Comparison of ENCODE assay signal across 31 mouse cellular contexts in the genomic region with DNA sequence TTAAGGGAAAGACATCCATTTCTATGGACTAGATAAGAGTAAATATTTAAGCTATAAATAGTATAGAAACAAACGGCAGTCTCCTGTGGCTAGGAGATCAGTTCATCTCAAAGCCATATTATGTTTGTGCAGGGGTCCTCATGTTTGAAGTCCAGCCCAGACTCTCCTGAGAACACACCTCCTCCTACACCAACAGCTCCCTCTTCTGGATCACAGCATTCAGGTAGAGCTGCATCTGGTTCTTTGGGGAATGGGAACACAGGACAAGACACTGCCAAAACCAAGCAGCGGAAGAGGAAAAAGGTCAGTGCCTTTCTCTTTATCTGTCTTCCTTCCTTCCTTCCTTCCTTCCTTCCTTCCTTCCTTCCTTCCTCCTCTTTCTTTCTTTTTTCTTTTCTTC.
A peak's percentile ranks its signal among the peaks of the same experiment; 100 is the strongest.
DNase-seq lines count a peak whose midpoint lies in the region; ATAC-seq and TF ChIP-seq lines count a peak whose summit lies in the region.
"Had no signal": no experiment of that assay in that cellular context is flagged by ENCODE, and none has a peak within 500 bp of the region (broad histone marks: within the 10 kb centered on the region; RNA-seq: fewer than 3 reads in every experiment).

No protein-coding gene starts in this region.

- no peak overlapping the region for H3K4me2 ChIP-seq in CH12.LX (ENCODE audit: insufficient read depth, low read depth, poor library complexity, severe bottlenecking)
- H3K4me2 ChIP-seq: embryonic facial prominence, embryonic 13.5 days; forebrain, embryonic 15.5 days; heart, embryonic 15.5 days; hindbrain, embryonic 14.5 days; limb, embryonic 12.5 days; liver, embryonic 11.5 days; midbrain, embryonic 11.5 days; neural tube, embryonic 12.5 days had no signal

- no peak for ATAC-seq in Patski
- ATAC-seq: forebrain, embryonic 15.5 days had no signal

- no peak overlapping the region for H3K9ac ChIP-seq in CH12.LX (ENCODE audit: insufficient read depth, low read depth)
- H3K9ac ChIP-seq: embryonic facial prominence, embryonic 13.5 days; forebrain, embryonic 15.5 days; heart, embryonic 15.5 days; hindbrain, embryonic 14.5 days; limb, embryonic 12.5 days; neural tube, embryonic 12.5 days had no signal

- TF ChIP-seq CTCF in gastrocnemius, adult 2 months (IDR thresholded peaks at IDR 0.05), result peak; percentile 16; the same call in 1 of the 2 replicates
- peak; percentile 13; the same call in 1 of the 2 replicates for TF ChIP-seq CTCF in layer of hippocampus, adult 2 months (conservative IDR thresholded peaks at IDR 0.05)
- TF ChIP-seq CTCF in CH12.LX (conservative IDR thresholded peaks at IDR 0.05 in 1 of 2, IDR thresholded peaks at IDR 0.05 in 1 of 2; ENCODE audit: low read depth in 2 of 2, low read length in 2 of 2), result peak in 1 of 2 experiments; percentile 43; a peak in 2 of 4 replicates
- TF ChIP-seq CTCF in Patski (IDR thresholded peaks at IDR 0.05), result peak; percentile 50

- in situ Hi-C loops in CH12.LX (cut with MboI; ENCODE audit: low pct_ligation_motif_present, low pct_unique_long_range_greater_than_20kb, low sequenced_read_pairs) (loop anchor here (25.0 kb wide), 2 partner anchors 479 to 579 kb away; no protein-coding TSS in a partner anchor), Patski (cut with MboI; ENCODE audit: low pct_unique_long_range_greater_than_20kb) (loop anchor here (5.0 to 10.0 kb wide), 2 partner anchors 304 to 776 kb away; no protein-coding TSS in a partner anchor)

- no peaks in the 10 kb centered on the region for H3K4me1 ChIP-seq in CH12.LX (ENCODE audit: control insufficient read depth in 1 of 2, insufficient read depth in 2 of 2)
- H3K4me1 ChIP-seq: forebrain, embryonic 10.5 days; forebrain, embryonic 15.5 days; heart, embryonic 10.5 days; heart, embryonic 15.5 days; neural tube, embryonic 12.5 days had no signal

- H3K27me3 ChIP-seq in CH12.LX (replicated peaks) (no peaks in the 10 kb centered on the region), Patski (no peaks in the 10 kb centered on the region)
- H3K27me3 ChIP-seq: embryonic facial prominence, embryonic 13.5 days; forebrain, embryonic 15.5 days; heart, embryonic 15.5 days; limb, embryonic 12.5 days; neural tube, embryonic 12.5 days had no signal

- no peak overlapping the region for H3K27ac ChIP-seq in gastrocnemius, adult 2 months
- H3K27ac ChIP-seq in layer of hippocampus, adult 2 months, result no peak overlapping the region
- no peak overlapping the region for H3K27ac ChIP-seq in CH12.LX (ENCODE audit: insufficient read depth, low read depth)
- H3K27ac ChIP-seq: embryonic facial prominence, embryonic 13.5 days; forebrain, embryonic 10.5 days; forebrain, embryonic 15.5 days; heart, embryonic 10.5 days; heart, embryonic 15.5 days; hindbrain, embryonic 14.5 days; left cerebral cortex, adult 2 months; limb, embryonic 12.5 days; neural tube, embryonic 12.5 days had no signal

- no peaks in the 10 kb centered on the region for H3K9me3 ChIP-seq in CH12.LX (replicated peaks; ENCODE audit: low read length)
- H3K9me3 ChIP-seq: embryonic facial prominence, embryonic 13.5 days; forebrain, embryonic 10.5 days; forebrain, embryonic 15.5 days; heart, embryonic 10.5 days; heart, embryonic 15.5 days; limb, embryonic 12.5 days; neural tube, embryonic 12.5 days had no signal

- peak; percentile 33 for TF ChIP-seq RAD21 in CH12.LX (IDR thresholded peaks at IDR 0.05; ENCODE audit: low read depth, low read length)

- CTCF ChIA-PET in Patski (lab: Charles Lee), result interaction anchor here (1.1 kb wide), 1 partner anchor 8 kb away, joined by 5 read pairs; no protein-coding TSS in a partner anchor

- no peak for TF ChIP-seq POLR2A in CH12.LX (IDR thresholded peaks at IDR 0.05; ENCODE audit: low read depth, low read length)

- no peak for TF ChIP-seq EP300 in CH12.LX (IDR thresholded peaks at IDR 0.05; ENCODE audit: low read length)

- intact Hi-C loops in gastrocnemius, adult 2 months (cut with DNase I), result no loop called here

- POLR2A ChIA-PET in Patski (lab: Charles Lee), result no interaction called here

- peaks cover 2 to 16% of the 10 kb centered on the region in 2 experiments for H3K36me3 ChIP-seq in CH12.LX (replicated peaks in 1 of 2; ENCODE audit: control insufficient read depth in 1 of 2, insufficient read depth in 1 of 2, low read length in 1 of 2)
- H3K36me3 ChIP-seq: forebrain, embryonic 15.5 days; neural tube, embryonic 12.5 days had no signal

- H3K79me2 ChIP-seq in CH12.LX (replicated peaks; ENCODE audit: control insufficient read depth, extremely low read depth, insufficient read depth, poor library complexity, severe bottlenecking), result no peaks in the 10 kb centered on the region

- no peak for DNase-seq in gastrocnemius, adult 2 months
- no peak for DNase-seq in gastrocnemius, postnatal 10 days
- no peak for DNase-seq in layer of hippocampus, adult 2 months (ENCODE audit: low spot score in 2 of 2)
- DNase-seq in layer of hippocampus, postnatal 36 days, result no peak
- DNase-seq in CH12.LX (ENCODE audit: extremely low read depth) (no peak), Patski (ENCODE audit: low read depth, low spot score) (no peak)
- no peak for DNase-seq in embryo, embryonic 10.5 days (ENCODE audit: low spot score)
- no peak for DNase-seq in thymus, postnatal 25 days
- DNase-seq: adrenal gland, postnatal 25 days; cerebellum, adult 11-12 months; cerebellum, adult 9-11 months; kidney, adult 18-20 months; kidney, postnatal 4 days; lung, adult 2 months; lung, postnatal 14 days; right cerebral cortex, adult 18-20 months; spleen, adult 18-20 months; thymus, adult 18-20 months; thymus, postnatal 36 days had no signal

- no peak overlapping the region for H3K4me3 ChIP-seq in gastrocnemius, adult 2 months
- no peak overlapping the region for H3K4me3 ChIP-seq in layer of hippocampus, adult 2 months
- no peak overlapping the region for H3K4me3 ChIP-seq in CH12.LX (replicated peaks in 1 of 3; ENCODE audit: low read depth in 2 of 3, low read length in 2 of 3, poor library complexity in 1 of 3)
- H3K4me3 ChIP-seq: embryonic facial prominence, embryonic 13.5 days; forebrain, embryonic 10.5 days; forebrain, embryonic 15.5 days; heart, embryonic 10.5 days; heart, embryonic 15.5 days; left cerebral cortex, adult 2 months; limb, embryonic 12.5 days; myocyte; neural tube, embryonic 12.5 days had no signal

- dilution Hi-C loops in CH12.LX (cut with MboI; ENCODE audit: extremely low pct_ligation_motif_present, extremely low pct_unique_long_range_greater_than_20kb, low sequenced_read_pairs), result no loop called here

TF ChIP-seq in CH12.LX, 34 proteins besides CTCF, POLR2A, EP300 and RAD21:
- TF ChIP-seq ZMIZ1 (IDR thresholded peaks at IDR 0.05; ENCODE audit: low read depth, low read length) (no peak), SMC3 (IDR thresholded peaks at IDR 0.05; ENCODE audit: low read depth, low read length) (peak; percentile 46; the same call in 1 of the 2 replicates)
